Mouse (Mus musculus) intestine, postnatal 0 days (tissue): ENCODE measurements around the gene Fam227a. TPM values are rescaled to one million over a fixed set of nuclear protein-coding genes. Genes with fewer than 3 reads are reported as not detected.

ENCODE experiments used
- ATAC-seq: fragments of 200-750 bp; cut with Nextera tagmentation; 2 replicates; pipeline ENCODE4 v1.8.0; 2017; ENCODE audit warnings: mild to moderate bottlenecking, moderate TSS enrichment, moderate library complexity
- H3K27ac ChIP-seq: fragments of 300-500 bp; sonication (generic); 2 replicates; pipeline ENCODE4 v1.5.1; 2014; ENCODE audit warnings: mild to moderate bottlenecking, low read depth, low read length, moderate library complexity
- H3K27me3 ChIP-seq: fragments of 300-500 bp; sonication (generic); replicated peaks from 2 replicates; pipeline ENCODE4 v1.6.1; 2014; ENCODE audit warnings: low read length, mixed read lengths; ENCODE audit not compliant: control insufficient read depth, insufficient read depth
- H3K36me3 ChIP-seq: fragments of 300-500 bp; sonication (generic); 2 replicates; pipeline ENCODE4 v1.6.1; 2014; ENCODE audit warnings: mild to moderate bottlenecking, moderate library complexity; ENCODE audit not compliant: control insufficient read depth, insufficient read depth
- H3K4me1 ChIP-seq: fragments of 300-500 bp; sonication (generic); replicated peaks from 2 replicates; pipeline ENCODE4 v1.6.1; 2014; ENCODE audit warnings: antibody characterized with exemption, low read length, mixed read lengths; ENCODE audit not compliant: control insufficient read depth, insufficient read depth
- H3K4me2 ChIP-seq: fragments of 300-500 bp; sonication (generic); replicated peaks from 2 replicates; pipeline ENCODE4 v1.6.1; 2014; ENCODE audit warnings: low read depth, mild to moderate bottlenecking, moderate library complexity
- H3K4me3 ChIP-seq: fragments of 300-500 bp; sonication (generic); 2 replicates; pipeline ENCODE4 v1.5.1; 2014; ENCODE audit warnings: low read depth, low read length
- H3K9ac ChIP-seq: fragments of 300-500 bp; sonication (generic); 2 replicates; pipeline ENCODE4 v1.6.1; 2014; ENCODE audit warnings: mild to moderate bottlenecking, low read depth, low read length
- H3K9me3 ChIP-seq: fragments of 300-500 bp; sonication (generic); 2 replicates; pipeline ENCODE4 v1.6.1; 2016; ENCODE audit warnings: mixed run types; ENCODE audit not compliant: control insufficient read depth
- CTCF ChIP-seq: sonication (generic); IDR thresholded peaks from 2 replicates; pipeline ENCODE4 v1.5.1; 2016; ENCODE audit warnings: low read depth, mild to moderate bottlenecking, control low read depth, antibody characterized with exemption, moderate library complexity
- WGBS: fragments of 180-500 bp; shearing (Covaris S2); extraction: QIAGEN DNeasy Blood & Tissue Kit; methylation state at CpG from one replicate; pipeline ENCODE4 v1.1.7; 2014; 5-methylcytosine and 5-hydroxymethylcytosine counted together
- polyA plus RNA-seq: library from polyadenylated mRNA; unstranded; fragments of >200 nt; fragmentation: Nextera tagmentation; extraction: Ambion mirVana; gene quantifications from 2 replicates; pipeline ENCODE4 v1.2.1, GENCODE M21; 2015

Fam227a gene
- polyA plus RNA-seq, 1 experiment from 2014 or later = 0.27 TPM

GRCm38 (mm10) chr15:79690426-79691022, 31.8 kb upstream of the Fam227a start, which contains the start of gene Gtpbp1:
TSS of gene Gtpbp1 (plus strand) at chr15:79690845.
- H3K36me3 ChIP-seq = no peaks in the 10 kb centered on the region
- peak within 1 kb of the TSS; percentile 92 for H3K9ac ChIP-seq
- peaks cover 14% of the 10 kb centered on the region for H3K4me1 ChIP-seq
- peak within 1 kb of the TSS; percentile 96 for H3K4me2 ChIP-seq
- peak within 1 kb of the TSS; percentile 93 for H3K4me3 ChIP-seq
- no peak for TF ChIP-seq CTCF
- no peaks in the 10 kb centered on the region for H3K27me3 ChIP-seq
- under 1% methylated on average over 45 of the region's 45 CpGs for WGBS
- peak; percentile 93 for ATAC-seq
- H3K9me3 ChIP-seq = no peaks in the 10 kb centered on the region
- H3K27ac ChIP-seq = peak within 1 kb of the TSS; percentile 91

GRCm38 (mm10) chr15:79689662-79690425, 31.1 kb upstream of the Fam227a start:
- H3K4me1 ChIP-seq = peaks cover 19% of the 10 kb centered on the region
- no peak overlapping the region for H3K9ac ChIP-seq
- no peaks in the 10 kb centered on the region for H3K36me3 ChIP-seq
- H3K27me3 ChIP-seq = no peaks in the 10 kb centered on the region
- peak overlapping the region; percentile 63 for H3K4me2 ChIP-seq
- H3K4me3 ChIP-seq = peak overlapping the region; percentile 93
- no peak for TF ChIP-seq CTCF
- H3K9me3 ChIP-seq = no peaks in the 10 kb centered on the region
- H3K27ac ChIP-seq = no peak overlapping the region
- ATAC-seq = no peak
- WGBS = 11% methylated on average over 24 of the region's 24 CpGs

DNA sequence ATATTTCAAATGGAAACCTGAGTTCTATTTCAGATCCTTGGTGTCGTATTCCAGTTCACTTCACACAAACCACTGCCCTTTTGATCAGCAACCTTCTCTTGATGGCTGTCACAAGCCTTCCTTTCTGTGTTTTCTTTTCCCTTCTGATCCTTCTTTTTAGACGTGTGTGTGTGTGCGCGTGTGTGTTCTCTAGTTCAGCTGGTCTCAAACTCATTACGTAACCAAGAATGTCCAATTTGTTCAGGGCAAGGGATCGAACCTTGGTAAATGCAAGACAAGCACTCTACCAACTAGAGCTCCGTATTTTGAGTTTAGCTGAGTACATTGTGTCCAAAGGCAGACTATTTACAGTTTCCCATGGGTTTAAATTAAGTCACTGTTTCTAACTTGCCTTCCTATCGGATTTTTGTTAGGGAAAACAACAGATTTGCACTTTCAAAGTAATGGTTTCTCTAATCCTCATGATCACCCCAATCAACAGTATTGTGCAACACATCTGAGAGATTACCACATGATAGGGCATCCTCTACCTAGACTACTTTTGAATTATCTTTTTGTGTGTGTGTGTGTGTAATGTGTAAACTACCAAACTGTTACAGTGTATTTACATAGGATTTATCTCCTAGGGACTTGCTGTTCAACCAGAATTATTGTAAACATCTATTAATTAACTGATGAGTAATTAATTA, 29.7 kb upstream of the Fam227a start:
- Histone ChIP-seq H3K27me3 (no peaks in the 10 kb centered on the region), H3K9me3 (no peaks in the 10 kb centered on the region), H3K27ac (peak overlapping the region; percentile 97), H3K36me3 (no peaks in the 10 kb centered on the region), H3K4me2 (peak overlapping the region; percentile 88), H3K4me1 (peaks cover 20% of the 10 kb centered on the region), H3K4me3 (peak overlapping the region; percentile 83), H3K9ac (peak overlapping the region; percentile 83)
- ATAC-seq = no peak
- no peak for TF ChIP-seq CTCF
- 3% methylated on average over 8 of the region's 8 CpGs for WGBS

DNA sequence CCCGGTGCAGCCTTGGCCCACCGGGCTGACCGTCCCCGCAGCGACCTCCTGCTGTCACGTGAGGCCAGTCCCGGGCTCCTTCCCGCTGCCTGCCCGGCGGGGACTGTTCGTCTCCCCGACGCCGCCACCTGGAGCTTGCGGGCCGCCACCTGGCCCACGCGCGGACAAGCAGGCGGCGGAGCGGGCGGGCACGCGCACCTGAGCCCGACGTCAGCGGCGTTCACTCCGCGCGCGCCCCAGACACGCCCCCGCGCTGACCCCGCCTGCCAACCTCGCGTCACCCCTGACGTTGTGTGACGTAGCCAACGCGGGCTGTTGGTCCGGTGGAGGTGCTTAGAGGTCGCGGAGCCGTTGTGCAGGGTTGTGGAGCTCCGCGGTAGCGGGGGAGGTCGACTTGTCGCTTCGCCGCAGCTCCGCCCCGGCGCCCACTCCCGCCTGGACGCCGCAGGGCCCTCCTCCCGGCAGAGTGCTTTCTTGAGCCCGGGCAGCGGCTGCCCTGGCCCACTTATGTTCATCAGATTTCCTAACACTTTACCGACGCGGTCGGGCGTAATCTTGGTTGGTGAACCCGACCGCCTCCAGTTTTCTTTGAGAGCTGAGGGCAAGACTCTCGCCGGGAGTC, 29.0 kb upstream of the Fam227a start, which contains the start of gene Josd1:
TSS of gene Josd1 (minus strand) at position 274 of the 622 bp plus-strand sequence.
- peak; percentile 72 for ATAC-seq
- Histone ChIP-seq H3K27me3 (no peaks in the 10 kb centered on the region), H3K4me2 (peak within 1 kb of the TSS; percentile 88), H3K9me3 (no peaks in the 10 kb centered on the region), H3K27ac (peak within 1 kb of the TSS; percentile 97), H3K36me3 (no peaks in the 10 kb centered on the region), H3K4me3 (peak within 1 kb of the TSS; percentile 83), H3K4me1 (peaks cover 23% of the 10 kb centered on the region), H3K9ac (peak within 1 kb of the TSS; percentile 83)
- TF ChIP-seq CTCF = 0 out of 2 replicates have a peak, but pooled peaks have one; percentile 21
- WGBS = 0% methylated on average over 63 of the region's 72 CpGs

DNA sequence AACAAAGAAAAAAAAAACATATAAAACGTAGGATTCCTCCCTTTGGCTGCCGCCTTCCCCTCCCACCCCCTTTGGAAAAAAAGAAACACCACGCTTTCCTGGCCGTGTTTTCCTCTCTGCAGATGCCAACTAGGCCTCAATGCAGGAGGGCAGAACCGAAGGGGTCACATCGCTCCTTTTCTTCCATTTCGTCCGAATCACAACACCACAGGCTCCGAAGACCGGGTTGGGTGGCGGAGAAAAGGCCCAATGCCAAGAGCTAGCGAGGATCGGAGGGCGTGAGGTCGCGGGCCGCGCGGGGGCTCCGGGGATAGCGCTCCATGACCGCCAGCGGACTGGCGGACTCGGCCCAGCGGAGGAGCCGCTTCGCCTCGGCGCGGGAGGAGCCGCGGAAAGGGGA, 28.4 kb upstream of the Fam227a start:
- no peak for ATAC-seq
- peak overlapping the region; percentile 83 for H3K9ac ChIP-seq
- peak overlapping the region; percentile 97 for H3K27ac ChIP-seq
- peak overlapping the region; percentile 88 for H3K4me2 ChIP-seq
- peak overlapping the region; percentile 83 for H3K4me3 ChIP-seq
- no peaks in the 10 kb centered on the region for H3K36me3 ChIP-seq
- H3K4me1 ChIP-seq = peaks cover 20% of the 10 kb centered on the region
- under 1% methylated on average over 22 of the region's 33 CpGs for WGBS
- H3K27me3 ChIP-seq = no peaks in the 10 kb centered on the region
- H3K9me3 ChIP-seq = no peaks in the 10 kb centered on the region
- TF ChIP-seq CTCF = no peak
